Mouse (Mus musculus) embryonic facial prominence, embryonic 12.5 days (tissue): ENCODE measurements around the gene Ldhc. TPM values are rescaled to one million over a fixed set of nuclear protein-coding genes. Genes with fewer than 3 reads are reported as not detected.
"Not testable (repeated sequence)": the region's sequence is repeated elsewhere in the genome, so short reads cannot be mapped to it uniquely, and the experiment has no call there.

ENCODE experiments used
- ATAC-seq: fragments of 200-750 bp; cut with Nextera tagmentation; 2 replicates; pipeline ENCODE4 v1.8.0; 2017; ENCODE audit not compliant: insufficient number of reproducible peaks, insufficient read depth, low FRiP score, low TSS enrichment
- H3K27ac ChIP-seq: fragments of 300-500 bp; sonication (generic); 2 replicates; pipeline ENCODE4 v1.5.1; 2016; ENCODE audit warnings: mild to moderate bottlenecking
- H3K27me3 ChIP-seq: fragments of 300-500 bp; sonication (generic); 2 replicates; pipeline ENCODE4 v1.6.1; 2016; ENCODE audit warnings: mild to moderate bottlenecking, moderate library complexity
- H3K36me3 ChIP-seq: fragments of 300-500 bp; sonication (generic); 2 replicates; pipeline ENCODE4 v1.6.1; 2016; ENCODE audit warnings: mild to moderate bottlenecking
- H3K4me1 ChIP-seq: fragments of 300-500 bp; sonication (generic); 2 replicates; pipeline ENCODE4 v1.6.1; 2016
- H3K4me2 ChIP-seq: fragments of 300-500 bp; sonication (generic); replicated peaks from 2 replicates; pipeline ENCODE4 v1.6.1; 2016; ENCODE audit warnings: mild to moderate bottlenecking, moderate library complexity
- H3K4me3 ChIP-seq: fragments of 300-500 bp; sonication (generic); 2 replicates; pipeline ENCODE4 v1.5.1; 2016; ENCODE audit warnings: mild to moderate bottlenecking
- H3K9ac ChIP-seq: fragments of 300-500 bp; sonication (generic); 2 replicates; pipeline ENCODE4 v1.6.1; 2016; ENCODE audit warnings: mild to moderate bottlenecking, moderate library complexity
- H3K9me3 ChIP-seq: fragments of 300-500 bp; sonication (generic); 2 replicates; pipeline ENCODE4 v1.6.1; 2016; ENCODE audit warnings: mild to moderate bottlenecking, moderate library complexity
- WGBS: fragments of 180-500 bp; shearing (Covaris S2); methylation state at CpG from one replicate; pipeline ENCODE4 v1.1.7; 2016; 5-methylcytosine and 5-hydroxymethylcytosine counted together
- polyA plus RNA-seq: library from polyadenylated mRNA; unstranded; fragments of >200 nt; fragmentation: Nextera tagmentation; extraction: Ambion mirVana; gene quantifications from 2 replicates; pipeline ENCODE4 v1.2.1, GENCODE M21; 2016

Ldhc gene
- polyA plus RNA-seq = not detected in 2 replicates

DNA sequence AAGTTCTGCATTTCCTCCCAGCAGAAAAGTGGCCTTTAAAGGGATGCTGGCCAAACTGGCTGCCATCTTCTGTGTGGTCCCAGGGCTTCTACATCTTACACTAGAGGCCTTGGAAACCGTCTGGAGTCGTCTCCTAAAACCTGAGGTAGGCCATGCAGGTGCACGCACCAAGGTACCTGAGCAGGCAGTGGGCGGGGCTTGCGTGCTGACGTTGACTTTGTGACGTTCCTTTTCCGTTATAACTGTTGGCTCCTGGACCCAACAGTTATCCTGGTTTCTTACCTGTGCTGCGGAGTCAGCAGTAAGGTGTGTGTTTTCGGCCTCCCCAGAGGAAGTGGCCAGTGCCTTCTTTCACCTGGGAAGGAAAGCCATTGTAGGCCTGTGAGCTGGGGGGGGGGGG is at the start of gene Ldhc:
Gene Ldhc (plus strand): TSS at position 208 of the 400 bp plus-strand sequence.
- Histone ChIP-seq H3K36me3 (0 out of 2 replicates have a peak, but pooled peaks cover 5% of the 10 kb centered on the region), H3K4me1 (no peaks in the 10 kb centered on the region)
- WGBS = 34% methylated on average over 10 of the region's 10 CpGs

DNA sequence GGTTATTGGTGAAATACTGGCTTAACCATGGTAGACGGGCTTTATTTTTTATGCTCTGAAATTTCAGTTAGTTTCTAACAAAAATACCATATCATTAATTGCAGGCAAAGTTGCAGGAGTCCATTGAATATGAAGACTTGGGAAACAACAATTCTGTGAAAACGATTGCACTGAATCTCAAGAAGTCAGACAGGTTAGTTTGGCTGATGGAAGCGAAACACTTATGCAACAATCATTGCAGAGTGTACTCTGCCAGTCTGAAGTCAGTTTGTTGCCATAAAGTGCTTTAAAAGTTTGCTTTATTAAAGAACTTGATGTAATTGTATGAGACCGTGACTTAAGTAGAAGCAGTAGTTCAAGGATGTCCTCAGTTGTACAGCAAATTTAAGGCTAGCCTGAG is 47.0 kb upstream of the Ldhc start:
- H3K4me1 ChIP-seq = no peaks in the 10 kb centered on the region
- WGBS = 91% methylated on average over 4 of the region's 4 CpGs
- H3K27ac ChIP-seq = no peak overlapping the region
- H3K9ac ChIP-seq = no peak overlapping the region
- H3K27me3 ChIP-seq = no peaks in the 10 kb centered on the region
- H3K9me3 ChIP-seq = no peaks in the 10 kb centered on the region
- no peak overlapping the region for H3K4me3 ChIP-seq
- peaks cover 72% of the 10 kb centered on the region for H3K36me3 ChIP-seq
- H3K4me2 ChIP-seq = no peak overlapping the region
- no peak for ATAC-seq

More for the DNA sequence above, at the start of gene Ldhc:
- Histone ChIP-seq H3K9me3 (no peaks in the 10 kb centered on the region), H3K27ac (no peak within 1 kb of the TSS), H3K4me2 (no peak within 1 kb of the TSS), H3K4me3 (no peak within 1 kb of the TSS), H3K27me3 (no peaks in the 10 kb centered on the region), H3K9ac (no peak within 1 kb of the TSS)
- ATAC-seq = no peak

DNA sequence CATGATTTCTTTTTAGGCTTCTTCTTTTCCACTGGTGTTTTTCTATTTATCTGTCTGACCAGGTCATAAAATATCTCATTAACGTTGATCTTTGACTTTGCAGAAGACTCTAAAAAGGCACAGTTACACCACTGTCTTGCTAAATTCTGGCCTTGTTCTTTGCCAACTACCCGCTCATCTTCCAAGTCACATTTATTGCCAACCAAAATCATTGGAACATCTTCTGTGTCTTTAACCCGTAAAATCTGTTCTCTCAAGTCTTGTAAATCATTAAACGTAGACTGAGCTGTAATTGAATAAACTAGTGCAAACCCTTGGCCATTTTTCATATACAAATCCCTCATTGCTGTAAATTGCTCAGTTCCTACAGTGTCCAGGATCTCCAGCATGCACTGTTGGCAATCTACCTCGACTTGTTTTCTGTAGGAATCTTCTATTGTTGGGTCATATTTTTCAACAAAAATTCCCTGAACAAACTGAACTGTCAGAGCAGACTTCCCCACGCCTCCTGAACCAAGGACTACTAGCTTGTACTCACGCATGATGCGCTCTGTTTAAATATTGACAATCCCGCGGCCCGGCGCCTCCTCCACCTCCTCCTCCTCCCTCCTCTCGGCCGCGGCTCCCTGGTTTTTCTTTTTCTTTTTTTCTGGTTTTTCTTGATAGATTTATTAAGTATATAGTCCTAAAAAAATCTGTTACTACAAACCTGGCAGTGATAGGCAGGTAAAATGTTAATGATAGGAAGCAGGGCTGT is 39.9 kb upstream of the Ldhc start:
- not testable (repeated sequence) for H3K27ac ChIP-seq, H3K4me3 ChIP-seq, H3K9me3 ChIP-seq, H3K4me1 ChIP-seq, H3K27me3 ChIP-seq, H3K9ac ChIP-seq, ATAC-seq, H3K4me2 ChIP-seq
- 93% methylated on average over 15 of the region's 15 CpGs for WGBS
- H3K36me3 ChIP-seq = peaks cover 60% of the 10 kb centered on the region

DNA sequence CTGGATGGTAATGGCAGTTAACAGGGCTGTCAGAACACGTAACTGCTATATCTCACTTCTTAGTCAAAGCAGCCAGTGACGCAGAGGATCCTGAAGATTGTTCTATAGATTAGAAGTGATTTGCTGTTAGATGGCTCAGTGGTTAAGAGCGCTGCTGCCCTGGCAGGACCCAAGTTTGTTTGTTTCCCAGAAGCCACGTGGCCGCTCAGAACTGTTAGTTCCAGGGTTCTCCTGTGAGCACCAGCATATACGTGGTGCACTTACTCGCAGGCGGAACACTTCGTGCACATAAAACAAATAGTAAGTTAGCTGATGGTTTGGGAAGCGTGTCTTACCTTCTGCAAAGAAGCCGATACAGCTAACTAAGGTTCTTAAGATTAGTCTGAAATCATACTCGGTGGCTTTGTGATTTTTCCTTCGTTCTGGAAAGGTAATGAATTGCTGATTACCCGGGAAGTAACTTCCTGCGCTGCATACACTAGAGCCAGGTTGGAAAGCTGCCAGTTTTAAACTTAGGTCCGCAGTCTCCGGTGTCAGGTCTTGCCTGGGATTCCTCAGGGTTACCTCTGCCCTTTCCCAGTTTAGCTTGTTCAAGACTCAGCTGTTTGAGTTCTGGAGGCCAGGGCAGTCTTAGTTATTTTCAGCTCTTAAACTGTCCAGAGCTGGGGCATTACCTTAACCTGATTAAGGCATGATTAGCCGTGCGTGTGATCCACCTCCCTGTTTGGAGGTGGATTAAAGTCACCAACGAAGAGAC is 33.8 kb upstream of the Ldhc start:
- Histone ChIP-seq H3K9ac (no peak overlapping the region), H3K4me1 (peaks cover 3% of the 10 kb centered on the region; the same call in 1 of the 2 replicates), H3K9me3 (no peaks in the 10 kb centered on the region), H3K4me3 (no peak overlapping the region), H3K4me2 (no peak overlapping the region), H3K27me3 (no peaks in the 10 kb centered on the region), H3K27ac (no peak overlapping the region), H3K36me3 (peaks cover 14% of the 10 kb centered on the region)
- no peak for ATAC-seq
- WGBS = 70% methylated on average over 20 of the region's 20 CpGs

DNA sequence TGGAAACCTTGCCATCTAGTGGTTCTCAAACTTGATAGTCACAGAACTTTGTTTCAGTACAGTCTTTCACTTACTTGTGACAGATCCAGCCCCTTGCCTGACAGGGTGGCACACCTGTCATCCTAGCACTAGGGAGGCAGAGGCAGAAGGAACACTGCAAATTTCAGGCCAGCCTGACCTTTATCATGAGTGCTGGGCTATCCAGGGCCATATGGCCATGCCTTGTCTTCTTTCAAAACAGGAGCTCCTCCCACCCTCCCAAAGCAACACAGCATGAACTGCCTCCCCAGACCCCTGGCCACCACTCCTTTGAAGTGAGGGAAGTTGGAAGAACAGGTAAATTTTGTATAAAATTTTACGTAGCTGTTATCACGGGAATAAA is 33.2 kb upstream of the Ldhc start:
- ATAC-seq = no peak
- H3K4me2 ChIP-seq = no peak overlapping the region
- 89% methylated on average over 2 of the region's 2 CpGs for WGBS

DNA sequence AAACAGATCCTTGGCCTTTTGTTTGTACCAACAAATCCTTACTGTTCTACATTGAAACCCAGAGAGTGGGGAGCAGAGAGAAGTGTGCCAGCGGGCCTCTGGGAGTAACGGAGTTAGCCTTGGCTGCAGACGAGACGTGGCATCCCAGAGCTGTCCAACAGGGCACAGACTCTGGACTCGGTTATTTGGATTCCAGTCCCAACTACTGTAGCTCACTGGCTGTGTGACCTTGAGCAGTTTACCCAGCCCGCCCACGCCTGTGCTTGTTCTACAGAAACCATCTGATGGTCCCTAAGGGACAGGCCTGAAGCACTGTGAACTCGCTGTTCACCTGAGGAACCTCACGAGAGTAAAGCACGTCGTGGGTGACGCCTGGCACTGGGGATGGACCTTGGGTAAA is 31.1 kb upstream of the Ldhc start:
- ATAC-seq = no peak
- Histone ChIP-seq H3K4me3 (no peak overlapping the region), H3K27ac (no peak overlapping the region), H3K9me3 (no peaks in the 10 kb centered on the region), H3K27me3 (no peaks in the 10 kb centered on the region), H3K4me1 (peaks cover 3% of the 10 kb centered on the region; the same call in 1 of the 2 replicates), H3K36me3 (no peaks in the 10 kb centered on the region), H3K4me2 (no peak overlapping the region), H3K9ac (no peak overlapping the region)
- 90% methylated on average over 12 of the region's 12 CpGs for WGBS

More for the DNA sequence above, 33.2 kb upstream of the Ldhc start:
- Histone ChIP-seq H3K9ac (no peak overlapping the region), H3K27ac (no peak overlapping the region), H3K9me3 (no peaks in the 10 kb centered on the region), H3K27me3 (no peaks in the 10 kb centered on the region), H3K4me1 (peaks cover 3% of the 10 kb centered on the region; the same call in 1 of the 2 replicates), H3K4me3 (no peak overlapping the region), H3K36me3 (peaks cover 8% of the 10 kb centered on the region; the same call in 1 of the 2 replicates)

DNA sequence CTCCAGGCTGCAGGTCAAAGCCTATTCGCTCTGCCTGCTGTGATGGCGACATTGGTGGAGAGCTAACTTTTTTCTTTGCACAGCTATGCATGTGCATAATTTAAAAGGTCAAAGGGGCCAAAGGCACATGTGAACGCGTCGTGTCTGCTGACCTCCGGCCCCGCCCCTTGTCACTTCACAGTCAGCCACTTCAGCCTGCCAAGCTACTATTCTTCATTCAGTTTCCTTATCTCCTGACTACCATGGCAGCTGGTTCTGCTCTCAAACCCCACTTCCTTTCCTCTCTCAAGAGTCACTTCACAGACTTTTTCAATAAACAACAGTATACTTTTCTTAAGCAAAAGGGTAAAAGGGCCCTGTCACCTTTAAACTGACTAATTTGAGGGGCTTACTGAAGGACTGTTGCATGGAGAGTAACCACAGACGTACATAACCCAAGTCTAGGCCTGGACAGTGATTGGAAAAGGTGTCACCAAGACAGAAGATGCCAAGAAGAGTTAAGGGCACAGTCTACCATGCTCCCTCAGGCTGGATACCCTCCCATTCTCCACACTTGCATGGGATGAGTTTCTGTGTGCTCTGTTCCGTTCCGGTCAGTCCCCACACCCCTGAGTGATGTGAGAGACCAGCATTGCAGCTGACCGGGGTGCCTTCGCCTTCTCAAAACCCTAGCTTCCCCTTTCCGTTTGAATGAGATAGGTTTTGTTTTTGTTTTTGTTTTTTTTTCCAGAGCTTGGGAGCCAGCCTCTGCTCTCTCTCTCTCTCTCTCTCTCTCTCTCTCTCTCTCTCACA is 30.0 kb upstream of the Ldhc start:
- Histone ChIP-seq H3K27ac (no peak overlapping the region), H3K4me3 (no peak overlapping the region), H3K4me2 (no peak overlapping the region), H3K9ac (no peak overlapping the region), H3K36me3 (no peaks in the 10 kb centered on the region), H3K9me3 (no peaks in the 10 kb centered on the region), H3K4me1 (peaks cover 6% of the 10 kb centered on the region; the same call in 1 of the 2 replicates), H3K27me3 (no peaks in the 10 kb centered on the region)
- 62% methylated on average over 13 of the region's 13 CpGs for WGBS
- ATAC-seq = no peak

DNA sequence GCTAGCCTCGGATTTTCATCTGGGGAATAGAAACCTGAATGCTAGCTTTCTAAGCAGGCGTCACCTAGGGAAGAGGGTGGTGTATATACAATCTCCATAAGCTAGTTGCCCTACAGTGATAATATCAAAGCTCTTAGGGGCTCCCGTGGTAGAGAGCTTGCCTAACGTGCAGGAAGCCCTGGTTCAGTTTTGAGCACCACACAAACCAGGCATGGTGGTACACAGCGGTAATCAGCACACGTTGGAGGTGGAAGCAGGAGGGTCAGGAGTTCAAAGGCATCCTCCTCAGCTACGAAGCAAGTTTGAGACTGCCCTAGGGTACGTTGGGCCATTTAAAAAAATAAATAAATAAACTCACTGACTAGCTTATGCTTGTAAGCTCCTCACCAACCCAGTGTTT is 29.3 kb upstream of the Ldhc start:
- WGBS = 72% methylated on average over 8 of the region's 8 CpGs
- Histone ChIP-seq H3K4me3 (no peak overlapping the region), H3K9me3 (no peaks in the 10 kb centered on the region), H3K27me3 (no peaks in the 10 kb centered on the region), H3K4me1 (peaks cover 6% of the 10 kb centered on the region; the same call in 1 of the 2 replicates), H3K36me3 (no peaks in the 10 kb centered on the region), H3K9ac (no peak overlapping the region), H3K27ac (no peak overlapping the region), H3K4me2 (no peak overlapping the region)
- no peak for ATAC-seq

DNA sequence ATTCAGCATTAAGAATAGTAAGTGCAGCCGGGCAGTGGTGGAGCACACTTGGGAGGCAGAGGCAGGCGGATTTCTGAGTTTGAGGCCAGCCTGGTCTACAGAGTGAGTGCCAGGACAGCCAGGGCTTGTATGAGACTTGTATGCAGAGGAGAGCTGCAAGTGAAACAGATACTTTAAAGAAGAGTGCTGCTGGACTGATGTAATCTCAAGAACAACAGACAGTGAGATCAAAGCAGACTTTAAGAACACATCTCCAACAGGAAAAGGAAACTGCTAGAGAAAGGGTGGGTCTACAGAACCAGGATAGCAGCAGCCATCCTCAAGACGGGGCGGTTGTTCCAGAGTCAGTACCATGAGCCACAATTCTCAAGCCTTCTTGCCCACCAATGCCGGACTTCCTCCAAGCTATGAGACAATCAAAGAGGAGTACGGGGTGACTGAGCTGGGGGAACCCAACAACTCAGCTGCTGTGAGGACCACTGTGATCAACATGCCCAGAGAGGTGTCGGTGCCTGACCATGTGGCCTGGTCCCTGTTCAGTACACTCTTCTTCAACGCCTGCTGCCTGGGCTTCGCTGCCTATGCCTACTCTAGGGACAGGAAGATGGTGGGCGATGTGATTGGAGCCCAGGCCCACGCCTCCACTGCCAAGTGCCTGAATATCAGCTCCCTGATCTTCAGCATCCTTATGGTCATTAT is 28.7 kb upstream of the Ldhc start:
- not testable (repeated sequence) for H3K36me3 ChIP-seq, H3K4me2 ChIP-seq, H3K9ac ChIP-seq, H3K27me3 ChIP-seq, ATAC-seq, H3K4me1 ChIP-seq, H3K4me3 ChIP-seq, H3K9me3 ChIP-seq, H3K27ac ChIP-seq
- WGBS = 93% methylated on average over 11 of the region's 11 CpGs

DNA sequence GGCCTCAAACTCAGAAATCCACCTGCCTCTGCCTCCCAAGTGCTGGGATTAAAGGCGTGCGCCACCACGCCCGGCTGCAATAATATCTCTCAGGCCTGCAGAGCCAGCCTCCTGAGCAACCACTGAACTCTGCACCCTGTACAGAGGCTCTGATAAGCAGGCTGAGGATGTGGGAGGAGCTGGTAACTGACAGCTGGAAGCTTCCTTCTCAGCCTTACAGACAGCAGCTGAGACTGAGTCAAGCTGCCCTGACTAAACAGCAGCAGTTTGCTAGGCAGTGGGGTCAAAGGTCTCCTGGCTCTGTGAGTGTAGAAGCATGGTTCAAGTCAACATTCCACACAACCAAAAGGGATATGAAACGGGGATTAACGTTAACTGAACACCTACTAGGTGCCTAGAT is 27.7 kb upstream of the Ldhc start:
- H3K36me3 ChIP-seq = no peaks in the 10 kb centered on the region
- no peaks in the 10 kb centered on the region for H3K27me3 ChIP-seq
- peaks cover 10% of the 10 kb centered on the region; the same call in 1 of the 2 replicates for H3K4me1 ChIP-seq
- ATAC-seq = no peak
- no peak overlapping the region for H3K9ac ChIP-seq
- H3K4me3 ChIP-seq = no peak overlapping the region
- no peaks in the 10 kb centered on the region for H3K9me3 ChIP-seq
- no peak overlapping the region for H3K4me2 ChIP-seq
- WGBS = 72% methylated on average over 6 of the region's 6 CpGs
- H3K27ac ChIP-seq = no peak overlapping the region

DNA sequence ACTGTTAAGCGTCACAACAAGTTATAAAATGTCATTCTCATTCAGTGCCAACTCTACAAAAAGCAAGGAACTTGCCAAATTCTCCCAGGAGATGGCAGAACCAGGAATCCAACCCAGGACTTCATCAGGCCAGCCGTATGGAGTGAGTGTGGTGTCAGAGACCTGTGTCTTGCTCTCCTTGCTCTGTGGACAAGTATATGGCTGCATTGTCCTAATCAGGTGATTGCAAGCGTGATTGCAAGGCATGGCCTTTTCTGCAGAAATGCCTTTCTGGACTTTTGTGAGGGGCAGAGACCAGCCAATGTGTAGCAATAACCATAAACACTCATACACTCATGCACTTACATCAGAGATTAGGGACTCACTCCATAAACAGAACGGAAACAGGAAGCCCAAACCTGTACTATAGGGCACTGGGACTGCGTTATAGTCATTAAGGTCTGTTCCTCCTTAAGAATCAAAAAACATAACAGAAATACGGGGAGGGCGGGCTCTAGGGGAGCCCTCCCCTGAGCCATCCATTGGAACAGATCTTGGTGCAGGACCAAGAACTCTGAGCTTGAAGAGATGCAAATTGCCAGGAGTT is 27.2 kb upstream of the Ldhc start:
- Histone ChIP-seq H3K4me3 (no peak overlapping the region), H3K4me2 (no peak overlapping the region), H3K9ac (no peak overlapping the region), H3K9me3 (no peaks in the 10 kb centered on the region), H3K27ac (no peak overlapping the region), H3K36me3 (no peaks in the 10 kb centered on the region), H3K4me1 (peaks cover 15% of the 10 kb centered on the region), H3K27me3 (no peaks in the 10 kb centered on the region)
- WGBS = 85% methylated on average over 7 of the region's 7 CpGs
- ATAC-seq = no peak
